Mouse (Mus musculus): ENCODE results near the gene Klhl26. TPM values are rescaled to one million over a fixed set of nuclear protein-coding genes. Genes with fewer than 3 reads are reported as not detected.

The Klhl26 gene
- polyA plus RNA-seq, 1 experiment from 2014 or later, result 35.0 TPM

DNA sequence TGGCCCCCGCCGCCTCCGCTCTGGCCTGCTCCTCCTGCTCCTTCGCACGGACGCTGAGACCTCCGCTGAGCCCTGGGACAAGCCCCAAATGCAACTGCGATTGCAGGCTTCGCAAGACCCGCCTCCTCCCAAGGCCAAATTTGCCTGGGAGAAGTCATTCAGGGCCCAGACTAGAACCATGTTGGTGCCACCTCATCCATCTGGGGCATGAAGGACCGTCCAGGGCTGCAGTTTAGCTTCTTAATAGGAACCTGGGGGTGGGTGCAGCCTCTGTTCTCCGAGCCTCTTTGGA is 18.9 kb upstream of the Klhl26 start:
- ATAC-seq (ENCODE audit: low FRiP score), result no peak
- Histone ChIP-seq H3K27me3 (replicated peaks) (peaks cover 98% of the 10 kb centered on the region), H3K27ac (replicated peaks) (no peak overlapping the region), H3K36me3 (no peaks in the 10 kb centered on the region), H3K4me2 (peak overlapping the region; percentile 20), H3K9ac (replicated peaks) (no peak overlapping the region), H3K4me3 (replicated peaks) (no peak overlapping the region), H3K4me1 (peaks cover 45% of the 10 kb centered on the region), H3K9me3 (replicated peaks) (no peaks in the 10 kb centered on the region)
- 8% methylated on average over 12 of the region's 12 CpGs for WGBS

DNA sequence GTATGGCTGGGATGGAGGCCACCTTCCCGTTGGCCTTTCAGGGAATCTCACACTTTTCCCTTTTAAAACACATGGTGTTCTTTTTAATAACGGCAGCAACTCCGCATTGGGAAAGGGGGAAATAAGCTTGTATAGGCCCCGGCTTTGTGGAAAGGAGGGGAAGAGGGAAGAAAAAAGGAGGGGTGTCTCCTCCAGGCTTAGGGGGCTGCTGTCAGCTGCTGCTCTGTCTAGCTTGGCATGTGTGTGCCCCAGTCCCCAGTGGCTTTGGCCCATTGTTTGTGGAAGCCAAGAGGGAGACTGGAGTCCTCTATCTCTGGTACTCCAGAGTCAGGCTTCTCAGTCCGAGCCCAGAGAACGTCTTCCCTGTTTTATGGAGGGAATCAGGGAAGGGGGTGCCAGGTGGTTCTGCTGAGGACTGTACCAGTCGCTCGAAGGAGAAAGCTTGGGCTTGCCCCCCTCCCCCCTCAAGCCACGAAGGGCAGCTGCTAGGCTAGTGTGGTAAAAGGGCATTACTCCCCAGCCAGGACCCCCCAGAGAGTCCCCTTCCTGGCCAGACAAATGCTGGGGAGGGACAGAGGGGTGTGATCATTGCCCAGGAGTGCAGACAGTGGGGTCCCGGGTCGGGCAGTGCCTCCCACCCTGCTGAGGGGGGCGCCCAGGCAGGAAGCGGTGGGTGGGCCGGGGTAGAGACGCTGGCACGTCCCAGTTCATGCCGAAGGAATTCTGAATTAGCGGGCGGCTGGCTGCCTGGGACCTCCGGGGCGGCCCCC is 18.4 kb upstream of the Klhl26 start:
- H3K4me2 ChIP-seq, result peak overlapping the region; percentile 20

DNA sequence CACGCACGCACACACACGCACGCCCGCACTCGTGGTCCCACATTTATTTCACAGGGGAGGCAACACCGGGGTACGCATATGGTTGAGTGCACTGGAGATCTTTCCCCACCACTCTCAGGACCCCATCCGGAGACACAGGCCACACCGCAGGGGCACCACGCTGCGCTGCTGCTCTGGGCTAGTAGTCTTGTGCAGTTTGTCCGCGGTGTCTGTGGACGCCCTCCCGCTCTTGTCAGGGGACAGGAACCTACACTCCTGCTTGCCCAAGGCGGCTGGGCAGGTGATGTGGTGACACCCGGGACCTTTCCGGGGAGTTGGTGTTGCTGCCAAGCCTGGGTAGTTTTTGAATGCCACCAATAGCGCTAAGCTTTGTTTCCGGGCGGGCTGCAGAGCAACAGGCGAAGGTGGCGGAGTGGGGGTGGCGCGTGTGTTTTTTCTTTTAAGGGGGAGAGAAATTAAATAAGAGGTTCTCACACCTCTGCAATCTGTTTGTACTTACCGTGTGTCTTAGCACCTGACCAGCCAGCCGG is 17.7 kb upstream of the Klhl26 start:
- Histone ChIP-seq H3K4me2 (peak overlapping the region; percentile 63), H3K4me3 (replicated peaks) (peak overlapping the region; percentile 35), H3K9ac (replicated peaks) (no peak overlapping the region), H3K4me1 (peaks cover 45% of the 10 kb centered on the region), H3K36me3 (no peaks in the 10 kb centered on the region), H3K27ac (replicated peaks) (no peak overlapping the region), H3K27me3 (replicated peaks) (peaks cover 98% of the 10 kb centered on the region), H3K9me3 (replicated peaks) (no peaks in the 10 kb centered on the region)
- WGBS, result 4% methylated on average over 28 of the region's 28 CpGs
- ATAC-seq (ENCODE audit: low FRiP score), result no peak

More for the DNA sequence above, 18.4 kb upstream of the Klhl26 start:
- no peak overlapping the region for H3K9ac ChIP-seq (replicated peaks)
- no peak overlapping the region for H3K27ac ChIP-seq (replicated peaks)
- H3K4me1 ChIP-seq, result peaks cover 41% of the 10 kb centered on the region
- peaks cover 98% of the 10 kb centered on the region for H3K27me3 ChIP-seq (replicated peaks)
- H3K36me3 ChIP-seq, result no peaks in the 10 kb centered on the region
- WGBS, result 2% methylated on average over 21 of the region's 21 CpGs
- ATAC-seq (ENCODE audit: low FRiP score), result 0 out of 2 replicates have a peak, but pooled peaks have one; percentile 15
- H3K4me3 ChIP-seq (replicated peaks), result no peak overlapping the region
- no peaks in the 10 kb centered on the region for H3K9me3 ChIP-seq (replicated peaks)

DNA sequence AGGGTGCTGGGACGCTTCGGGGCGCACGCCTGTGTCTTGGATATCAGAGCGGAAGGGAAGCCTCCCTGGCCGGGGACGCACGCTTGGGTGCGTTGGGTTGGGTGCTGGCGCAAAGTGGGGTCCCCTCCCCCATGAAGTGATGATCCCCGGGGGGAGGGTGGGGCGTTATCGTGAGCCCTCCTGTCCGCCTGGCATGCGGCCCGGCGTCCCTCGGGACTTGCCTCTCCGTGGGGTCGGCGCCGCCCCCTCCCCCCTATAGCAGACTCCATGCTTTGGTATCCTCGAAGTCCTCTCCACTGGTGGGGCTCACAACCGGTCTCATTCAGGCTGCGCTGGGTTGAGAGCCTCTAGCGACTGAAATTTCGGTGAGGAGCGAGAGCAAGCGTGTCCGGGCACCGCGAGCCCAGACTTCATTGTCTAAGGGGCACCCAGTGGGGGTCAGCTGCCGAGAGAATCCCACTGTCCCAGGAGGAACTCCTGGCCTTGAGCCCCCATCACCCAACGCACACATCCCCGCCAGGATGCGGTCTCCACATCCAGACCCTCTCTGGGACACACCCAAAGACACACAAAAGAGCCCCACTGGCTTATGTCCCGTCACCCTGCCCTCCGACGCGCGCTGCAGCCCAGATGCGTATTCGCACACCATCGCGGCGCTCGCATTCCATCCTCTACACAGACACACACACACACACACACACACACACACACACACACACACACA is 17.1 kb upstream of the Klhl26 start:
- Histone ChIP-seq H3K4me2 (peak overlapping the region; percentile 63), H3K4me3 (replicated peaks) (peak overlapping the region; percentile 35), H3K9me3 (replicated peaks) (no peaks in the 10 kb centered on the region), H3K36me3 (no peaks in the 10 kb centered on the region), H3K27me3 (replicated peaks) (peaks cover 99% of the 10 kb centered on the region), H3K9ac (replicated peaks) (0 out of 2 replicates have a peak overlapping the region, but pooled peaks have one; percentile 17), H3K27ac (replicated peaks) (no peak overlapping the region), H3K4me1 (peaks cover 52% of the 10 kb centered on the region)
- WGBS, result 1% methylated on average over 44 of the region's 47 CpGs
- no peak for ATAC-seq (ENCODE audit: low FRiP score)

DNA sequence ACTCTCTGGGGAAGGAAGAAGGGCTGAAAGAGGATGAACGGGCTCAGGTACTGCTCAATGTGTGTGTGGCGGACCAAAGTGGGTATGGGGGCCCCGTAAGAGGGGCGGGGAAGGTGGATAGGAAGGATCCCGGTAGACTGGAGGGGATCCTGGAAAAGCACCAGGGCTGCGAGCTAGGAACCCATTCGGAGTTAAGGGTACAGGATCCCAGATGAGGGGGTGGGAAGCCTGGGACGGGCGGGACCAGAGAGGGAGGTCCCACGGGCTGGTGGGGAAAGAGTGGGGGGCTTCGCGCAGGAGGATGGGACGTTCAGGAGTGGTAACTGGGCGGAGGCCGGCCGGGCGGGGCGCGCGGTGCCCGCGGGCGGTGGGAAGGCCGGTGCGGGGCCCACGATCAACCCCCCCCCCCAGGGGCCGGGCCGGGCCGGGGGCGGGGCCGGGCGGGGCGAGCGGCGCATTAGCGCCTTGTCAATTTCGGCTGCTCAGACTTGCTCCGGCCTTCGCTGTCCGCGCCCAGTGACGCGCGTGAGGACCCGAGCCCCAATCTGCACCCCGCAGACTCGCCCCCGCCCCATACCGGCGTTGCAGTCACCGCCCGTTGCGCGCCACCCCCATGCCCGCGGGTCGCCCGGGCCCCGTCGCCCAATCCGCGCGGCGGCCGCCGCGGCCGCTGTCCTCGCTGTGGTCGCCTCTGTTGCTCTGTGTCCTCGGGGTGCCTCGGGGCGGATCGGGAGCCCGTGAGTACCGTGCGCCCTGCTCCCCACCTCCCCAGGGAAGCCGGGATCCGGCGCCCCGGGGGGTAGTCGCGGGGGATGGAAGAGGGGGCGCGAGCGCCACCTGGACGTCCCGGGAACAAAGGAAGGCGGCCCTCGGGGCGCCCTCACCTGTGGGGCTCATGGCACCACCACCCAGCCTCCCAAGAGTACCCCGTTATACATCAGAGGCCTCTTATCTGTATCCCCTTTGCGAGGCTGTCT is 16.2 kb upstream of the Klhl26 start, which contains the start of gene Crlf1:
Crlf1 (plus strand) TSS at position 495 of the 977 bp plus-strand sequence.
- Histone ChIP-seq H3K27me3 (replicated peaks) (peaks cover 99% of the 10 kb centered on the region), H3K36me3 (no peaks in the 10 kb centered on the region), H3K4me3 (replicated peaks) (peak within 1 kb of the TSS; percentile 35), H3K27ac (replicated peaks) (no peak within 1 kb of the TSS), H3K4me1 (peaks cover 61% of the 10 kb centered on the region), H3K4me2 (peak within 1 kb of the TSS; percentile 63), H3K9ac (replicated peaks) (peak within 1 kb of the TSS; percentile 26), H3K9me3 (replicated peaks) (no peaks in the 10 kb centered on the region)
- WGBS, result under 1% methylated on average over 55 of the region's 93 CpGs
- no peak for ATAC-seq (ENCODE audit: low FRiP score)

DNA sequence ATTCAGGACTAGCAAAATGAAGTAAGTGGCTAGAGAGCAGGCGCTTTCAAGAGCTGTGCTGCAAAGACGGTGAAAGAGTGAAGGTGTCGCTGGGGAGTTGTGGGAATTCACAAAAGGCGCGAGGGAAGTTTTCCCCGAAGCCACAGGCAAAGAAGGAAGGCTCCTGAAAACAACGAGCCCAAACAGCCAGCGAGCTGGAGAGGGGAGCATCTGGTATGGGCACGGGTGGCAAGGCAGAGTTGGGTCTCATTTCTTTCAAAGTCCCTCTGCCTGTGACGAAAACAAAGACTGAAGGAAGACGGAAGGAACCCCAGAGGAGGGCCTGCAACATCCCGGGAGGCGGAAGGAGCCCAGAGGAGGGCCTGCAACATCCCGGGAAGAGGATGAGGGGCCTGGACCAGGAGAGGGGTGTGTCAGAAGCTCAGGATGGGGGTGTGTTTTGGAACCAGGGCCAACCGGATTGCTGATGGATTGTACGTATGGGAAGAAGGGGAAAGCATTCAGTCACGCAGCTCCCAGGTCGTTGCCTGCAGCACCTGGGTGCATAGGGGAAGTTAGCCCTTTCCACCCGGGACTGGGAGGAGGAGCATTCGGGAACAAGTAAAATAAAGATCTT is 14.2 kb upstream of the Klhl26 start:
- no peak for ATAC-seq (ENCODE audit: low FRiP score)
- H3K36me3 ChIP-seq, result no peaks in the 10 kb centered on the region
- H3K4me3 ChIP-seq (replicated peaks), result no peak overlapping the region
- WGBS, result 1% methylated on average over 20 of the region's 20 CpGs
- H3K27ac ChIP-seq (replicated peaks), result no peak overlapping the region
- no peaks in the 10 kb centered on the region for H3K9me3 ChIP-seq (replicated peaks)
- no peak overlapping the region for H3K4me2 ChIP-seq
- H3K9ac ChIP-seq (replicated peaks), result no peak overlapping the region
- peaks cover 76% of the 10 kb centered on the region for H3K4me1 ChIP-seq
- peaks cover 93% of the 10 kb centered on the region for H3K27me3 ChIP-seq (replicated peaks)

DNA sequence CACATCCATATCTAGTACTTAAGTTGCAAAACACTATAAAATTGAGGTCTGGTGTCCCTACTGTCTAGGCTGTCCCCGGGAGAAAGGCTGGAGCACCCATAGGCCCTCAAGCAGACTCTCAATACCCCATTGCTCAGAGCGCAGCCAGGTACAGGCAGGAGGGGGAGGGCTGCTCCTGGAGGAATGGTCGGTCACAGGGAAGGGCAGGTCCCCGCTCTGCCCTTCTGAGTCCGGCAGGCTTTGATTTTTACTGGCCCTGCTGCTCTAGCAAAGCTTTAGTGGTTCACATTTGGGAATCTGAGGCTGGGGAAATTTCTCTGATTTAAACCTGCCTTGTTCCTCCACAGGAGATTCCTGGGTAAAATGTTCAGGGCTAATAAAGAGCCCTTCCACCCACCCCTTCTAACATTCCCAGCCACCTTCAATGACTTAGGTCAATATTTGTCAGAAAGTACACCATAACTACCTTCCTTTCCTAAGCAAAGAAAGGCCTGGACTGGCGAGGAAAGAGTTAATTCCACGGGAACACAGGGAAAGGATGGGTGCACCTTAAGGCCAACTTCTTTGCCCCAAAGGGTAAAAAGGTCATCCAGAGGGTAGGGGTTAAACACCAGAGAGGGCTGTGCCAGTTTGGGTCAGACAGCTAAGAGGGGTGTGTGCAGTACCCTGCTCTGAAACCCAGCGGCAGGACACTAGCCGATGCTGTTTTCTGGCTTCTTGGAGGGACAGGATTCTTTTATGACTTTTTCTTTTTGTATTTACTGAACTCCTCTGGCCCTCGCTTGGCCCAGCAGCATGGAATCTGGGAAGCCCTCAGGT is 13.5 kb upstream of the Klhl26 start:
- no peaks in the 10 kb centered on the region; the same call in 1 of the 2 replicates for H3K36me3 ChIP-seq
- peaks cover 73% of the 10 kb centered on the region for H3K4me1 ChIP-seq
- H3K9ac ChIP-seq (replicated peaks), result no peak overlapping the region
- H3K27ac ChIP-seq (replicated peaks), result no peak overlapping the region
- H3K9me3 ChIP-seq (replicated peaks), result no peaks in the 10 kb centered on the region
- 11% methylated on average over 10 of the region's 10 CpGs for WGBS
- H3K4me3 ChIP-seq (replicated peaks), result no peak overlapping the region
- H3K27me3 ChIP-seq (replicated peaks), result peaks cover 93% of the 10 kb centered on the region
- no peak overlapping the region for H3K4me2 ChIP-seq
- ATAC-seq (ENCODE audit: low FRiP score), result no peak

DNA sequence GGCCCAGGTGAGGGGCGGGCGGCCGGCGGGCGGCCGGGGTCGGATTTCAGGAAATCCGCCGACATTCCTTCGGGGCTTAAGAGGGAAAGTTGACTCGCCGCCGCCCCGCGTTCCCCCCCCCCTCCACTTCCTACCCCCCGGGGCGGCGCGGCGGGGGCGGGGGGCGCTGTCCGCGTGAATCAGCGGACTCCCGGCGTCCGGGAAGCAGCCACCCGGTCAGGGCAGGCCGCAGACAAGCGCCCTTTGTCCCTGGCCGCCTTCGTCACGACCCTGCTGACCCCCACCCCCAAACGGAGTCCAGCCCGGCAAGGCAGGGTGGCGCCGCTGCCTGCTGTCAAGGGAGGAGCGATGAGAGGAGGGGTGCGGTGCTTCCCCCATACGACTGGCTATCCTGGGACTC is 12.8 kb upstream of the Klhl26 start:
- Histone ChIP-seq H3K4me3 (replicated peaks) (peak overlapping the region; percentile 17; the same call in 1 of the 2 replicates), H3K9ac (replicated peaks) (no peak overlapping the region)
- no peak for ATAC-seq (ENCODE audit: low FRiP score)

DNA sequence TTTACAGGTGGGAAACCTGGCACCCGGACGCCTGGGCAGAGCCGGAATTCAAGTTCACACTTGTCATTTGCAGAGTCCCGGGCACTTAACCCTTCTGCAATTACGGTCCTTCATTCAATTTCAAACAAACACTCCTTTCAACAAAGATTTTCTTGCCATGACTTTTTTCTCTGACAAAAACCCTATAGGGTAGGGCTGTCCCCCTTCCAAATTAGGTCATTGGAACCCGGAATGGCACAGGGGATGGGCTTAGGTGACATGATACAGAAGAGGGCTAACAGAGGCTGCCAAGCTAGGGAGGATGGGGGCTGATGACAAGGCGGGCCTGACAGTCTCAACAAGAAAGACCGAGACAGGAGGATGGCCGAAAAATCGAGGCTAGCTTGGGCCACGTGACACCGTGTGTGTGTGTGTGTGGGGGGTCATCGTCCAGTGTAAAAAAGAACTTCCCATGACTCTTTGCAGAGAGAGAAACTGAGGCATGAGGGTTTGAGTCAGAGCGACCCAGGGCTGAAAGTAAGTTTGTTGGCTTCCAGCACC is 12.2 kb upstream of the Klhl26 start:
- H3K27ac ChIP-seq (replicated peaks), result no peak overlapping the region
- no peak for ATAC-seq (ENCODE audit: low FRiP score)
- WGBS, result 1% methylated on average over 14 of the region's 14 CpGs

More for the DNA sequence above, 12.8 kb upstream of the Klhl26 start:
- under 1% methylated on average over 24 of the region's 41 CpGs for WGBS
- Histone ChIP-seq H3K4me2 (peak overlapping the region; percentile 45), H3K27me3 (replicated peaks) (peaks cover 93% of the 10 kb centered on the region), H3K9me3 (replicated peaks) (no peaks in the 10 kb centered on the region), H3K27ac (replicated peaks) (no peak overlapping the region), H3K4me1 (peaks cover 67% of the 10 kb centered on the region), H3K36me3 (no peaks in the 10 kb centered on the region; the same call in 1 of the 2 replicates)

More for the DNA sequence above, 12.2 kb upstream of the Klhl26 start:
- Histone ChIP-seq H3K9ac (replicated peaks) (no peak overlapping the region), H3K4me2 (peak overlapping the region; percentile 71), H3K4me1 (peaks cover 61% of the 10 kb centered on the region), H3K36me3 (peaks cover 5% of the 10 kb centered on the region; the same call in 1 of the 2 replicates), H3K4me3 (replicated peaks) (peak overlapping the region; percentile 27; the same call in 1 of the 2 replicates), H3K9me3 (replicated peaks) (no peaks in the 10 kb centered on the region), H3K27me3 (replicated peaks) (peaks cover 93% of the 10 kb centered on the region)

Data from neural tube, embryonic 15.5 days (tissue).